Mouse (Mus musculus): ENCODE results near the gene Olfr1174-ps. TPM values are rescaled to one million over a fixed set of nuclear protein-coding genes. Genes with fewer than 3 reads are reported as not detected.

Olfr1174-ps gene
- polyA plus RNA-seq (2012; rRNA removed) = not detected in 2 replicates

GRCm38 (mm10) chr2:88315035-88315434 lies at the start of gene Olfr1174-ps:
Gene Olfr1174-ps, minus strand, starts transcription at chr2:88315135.

GRCm38 (mm10) chr2:88346392-88346791 lies 31.5 kb upstream of the Olfr1174-ps start, which contains the start of gene Olfr1177-ps:
Gene Olfr1177-ps, minus strand, starts transcription at chr2:88346492.

GRCm38 (mm10) chr2:88336421-88336820 lies 21.5 kb upstream of the Olfr1174-ps start, which contains the start of gene Olfr1176:
Gene Olfr1176, plus strand, starts transcription at chr2:88336721.

GRCm38 (mm10) chr2:88327115-88327514 lies 12.2 kb upstream of the Olfr1174-ps start, which contains the start of gene Olfr1175-ps:
Gene Olfr1175-ps, minus strand, starts transcription at chr2:88327215.

GRCm38 (mm10) chr2:88279775-88280174 lies 35.2 kb downstream of the Olfr1174-ps start, which contains the start of gene Olfr1173:
Gene Olfr1173, minus strand, starts transcription at chr2:88279875.

Other genes starting within 250 kb of the Olfr1174-ps start
- gene Olfr1163, start 243.3 kb downstream of the Olfr1174-ps start, polyA plus RNA-seq (2012; rRNA removed) = not detected in 2 replicates
- not detected in 2 replicates for gene Olfr1164, start 221.2 kb downstream of the Olfr1174-ps start, polyA plus RNA-seq (2012; rRNA removed)
- not detected in 2 replicates for gene Olfr1166, start 186.9 kb downstream of the Olfr1174-ps start, polyA plus RNA-seq (2012; rRNA removed)
- not detected in 2 replicates for gene Olfr1167, start 159.9 kb downstream of the Olfr1174-ps start, polyA plus RNA-seq (2012; rRNA removed)
- not detected in 2 replicates for gene Olfr1168, start 133.3 kb downstream of the Olfr1174-ps start, polyA plus RNA-seq (2012; rRNA removed)
- not detected in 2 replicates for gene Olfr1170, start 86.8 kb downstream of the Olfr1174-ps start, polyA plus RNA-seq (2012; rRNA removed)
- not detected in 2 replicates for gene Olfr1173, start 35.3 kb downstream of the Olfr1174-ps start, polyA plus RNA-seq (2012; rRNA removed)
- not detected in 2 replicates for gene Olfr1175-ps, start 12.1 kb upstream of the Olfr1174-ps start, polyA plus RNA-seq (2012; rRNA removed)
- gene Olfr1176, start 21.6 kb upstream of the Olfr1174-ps start, polyA plus RNA-seq (2012; rRNA removed) = not detected in 2 replicates
- not detected in 2 replicates for gene Olfr1177-ps, start 31.4 kb upstream of the Olfr1174-ps start, polyA plus RNA-seq (2012; rRNA removed)
- gene Olfr1178, start 71.9 kb upstream of the Olfr1174-ps start, polyA plus RNA-seq (2012; rRNA removed) = not detected in 2 replicates
- not detected in 2 replicates for gene Olfr1179, start 91.3 kb upstream of the Olfr1174-ps start, polyA plus RNA-seq (2012; rRNA removed)
- not detected in 2 replicates for gene Olfr1180, start 104.0 kb upstream of the Olfr1174-ps start, polyA plus RNA-seq (2012; rRNA removed)
- not detected in 2 replicates for gene Olfr1181, start 111.0 kb upstream of the Olfr1174-ps start, polyA plus RNA-seq (2012; rRNA removed)
- not detected in 2 replicates for gene Gm13757, start 134.0 kb upstream of the Olfr1174-ps start, polyA plus RNA-seq (2012; rRNA removed)
- gene Olfr1183, start 139.7 kb upstream of the Olfr1174-ps start, polyA plus RNA-seq (2012; rRNA removed) = not detected in 2 replicates
- gene Olfr1184, start 168.5 kb upstream of the Olfr1174-ps start, polyA plus RNA-seq (2012; rRNA removed) = not detected in 2 replicates
- gene Olfr1185-ps1, start 178.2 kb upstream of the Olfr1174-ps start, polyA plus RNA-seq (2012; rRNA removed) = not detected in 2 replicates
- gene Olfr1186, start 203.4 kb upstream of the Olfr1174-ps start, polyA plus RNA-seq (2012; rRNA removed) = not detected in 2 replicates
- gene Olfr1188, start 241.8 kb upstream of the Olfr1174-ps start, polyA plus RNA-seq (2012; rRNA removed) = not detected in 2 replicates